Mouse (Mus musculus): ENCODE results near the gene Heg1.

- no peak for TF ChIP-seq CTCF (conservative IDR thresholded peaks at IDR 0.05; ENCODE audit: low read length)
- no peak for TF ChIP-seq POU5F1 (IDR thresholded peaks at IDR 0.05; ENCODE audit: borderline replicate concordance, low read length)
These were observed 30.1 kb downstream of the Heg1 start for GRCm38 (mm10) chr16:33714271-33714670.

Data from E14TG2a.4 (cell line).